20 mouse cellular contexts compared by ENCODE assay signal in the genomic region with DNA sequence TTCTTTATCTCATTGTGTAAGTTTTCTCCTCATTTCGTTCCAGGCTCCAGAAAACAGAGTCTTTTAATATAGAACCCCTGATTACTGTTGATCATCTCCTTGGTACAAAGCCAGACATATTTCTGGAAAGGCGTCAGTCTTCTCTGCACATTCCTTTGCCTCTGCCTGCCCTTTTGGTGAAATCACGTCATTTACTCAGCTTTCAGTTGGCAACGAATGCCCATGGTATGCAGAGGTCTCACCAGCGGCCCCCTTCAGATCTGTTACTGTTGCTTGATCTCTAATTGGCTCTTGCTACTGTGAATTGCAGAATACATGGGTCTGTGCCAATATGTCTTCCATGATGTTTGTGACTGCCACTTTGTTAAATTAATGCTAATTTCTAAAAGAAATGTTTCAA.
A peak's percentile ranks its signal among the peaks of the same experiment; 100 is the strongest.
DNase-seq lines count a peak whose midpoint lies in the region; ATAC-seq and TF ChIP-seq lines count a peak whose summit lies in the region.
"Had no signal": no experiment of that assay in that cellular context is flagged by ENCODE, and none has a peak within 500 bp of the region (broad histone marks: within the 10 kb centered on the region; RNA-seq: fewer than 3 reads in every experiment).

No protein-coding gene starts in this region.

- no peak overlapping the region for H3K4me3 ChIP-seq in embryonic facial prominence, embryonic 14.5 days (ENCODE audit: low read depth, low read length)
- no peak overlapping the region for H3K4me3 ChIP-seq in embryonic facial prominence, embryonic 10.5 days
- no peak overlapping the region for H3K4me3 ChIP-seq in lung, embryonic 14.5 days (ENCODE audit: low read depth, low read length)
- no peak overlapping the region for H3K4me3 ChIP-seq in lung, adult 2 months (replicated peaks; ENCODE audit: extremely low read depth, low read depth, low read length)
- H3K4me3 ChIP-seq: heart, embryonic 13.5 days; hindbrain, embryonic 15.5 days had no signal

- TF ChIP-seq POLR2A in lung, adult 2 months (IDR thresholded peaks at IDR 0.05; ENCODE audit: borderline replicate concordance, extremely low read depth, low read depth, low read length), result no peak

- no peaks in the 10 kb centered on the region for H3K36me3 ChIP-seq in embryonic facial prominence, embryonic 14.5 days (ENCODE audit: control insufficient read depth, insufficient read depth, low read length)
- H3K36me3 ChIP-seq in embryonic facial prominence, embryonic 10.5 days (replicated peaks), result no peaks in the 10 kb centered on the region
- H3K36me3 ChIP-seq in lung, embryonic 14.5 days (ENCODE audit: insufficient read depth), result no peaks in the 10 kb centered on the region
- H3K36me3 ChIP-seq: G1E; heart, embryonic 13.5 days; hindbrain, embryonic 15.5 days had no signal

- 66% methylated on average over 5 of the region's 5 CpGs for WGBS in embryonic facial prominence, embryonic 14.5 days
- WGBS in embryonic facial prominence, embryonic 10.5 days, result 86% methylated on average over 5 of the region's 5 CpGs
- WGBS in lung, embryonic 14.5 days, result 40% methylated on average over 5 of the region's 5 CpGs
- 45% methylated on average over 5 of the region's 5 CpGs for WGBS in lung, adult 2 months

- no peak overlapping the region for H3K27ac ChIP-seq in embryonic facial prominence, embryonic 14.5 days (replicated peaks; ENCODE audit: low read depth, low read length)
- no peak overlapping the region for H3K27ac ChIP-seq in embryonic facial prominence, embryonic 10.5 days (replicated peaks)
- no peak overlapping the region for H3K27ac ChIP-seq in lung, embryonic 14.5 days (ENCODE audit: low read depth)
- H3K27ac ChIP-seq: heart, embryonic 13.5 days; hindbrain, embryonic 15.5 days had no signal

- H3K4me2 ChIP-seq in embryonic facial prominence, embryonic 14.5 days (ENCODE audit: low read depth, low read length), result no peak overlapping the region
- no peak overlapping the region for H3K4me2 ChIP-seq in lung, embryonic 14.5 days
- H3K4me2 ChIP-seq: heart, embryonic 13.5 days; hindbrain, embryonic 15.5 days had no signal

- no peaks in the 10 kb centered on the region for H3K9me3 ChIP-seq in embryonic facial prominence, embryonic 14.5 days (ENCODE audit: control insufficient read depth, low read length)
- no peaks in the 10 kb centered on the region for H3K9me3 ChIP-seq in embryonic facial prominence, embryonic 10.5 days
- H3K9me3 ChIP-seq in lung, embryonic 14.5 days (ENCODE audit: low read depth, low read length), result no peaks in the 10 kb centered on the region; the same call in 1 of the 2 replicates
- H3K9me3 ChIP-seq: heart, embryonic 13.5 days; hindbrain, embryonic 15.5 days had no signal

- peak; percentile 46 for DNase-seq in embryonic facial prominence, embryonic 14.5 days (ENCODE audit: low spot score)
- DNase-seq in embryonic facial prominence, embryonic 10.5 days (ENCODE audit: low spot score), result no peak
- DNase-seq in lung, embryonic 14.5 days, result peak; percentile 79
- no peak for DNase-seq in lung, adult 2 months
- DNase-seq in lung, postnatal 10 days, result peak; percentile 29
- no peak for DNase-seq in lung, postnatal 25 days (ENCODE audit: low spot score)
- DNase-seq in thymus, postnatal 4 days, result no peak
- DNase-seq: adrenal gland, adult 2 months; adrenal gland, postnatal 25 days; B cell, adult 2 months; cerebellum, adult 2 months; cerebellum, postnatal 10 days; gastrocnemius, postnatal 36 days; heart, adult 11 months; heart, postnatal 36 days had no signal

- no peaks in the 10 kb centered on the region; the same call in 1 of the 2 replicates for H3K4me1 ChIP-seq in embryonic facial prominence, embryonic 14.5 days (ENCODE audit: control insufficient read depth, insufficient read depth, low read length)
- H3K4me1 ChIP-seq in embryonic facial prominence, embryonic 10.5 days, result peaks cover 4% of the 10 kb centered on the region; the same call in 1 of the 2 replicates
- H3K4me1 ChIP-seq in lung, embryonic 14.5 days (ENCODE audit: insufficient read depth), result no peaks in the 10 kb centered on the region
- H3K4me1 ChIP-seq in lung, adult 2 months (ENCODE audit: control insufficient read depth, insufficient read depth, low read length), result no peaks in the 10 kb centered on the region
- H3K4me1 ChIP-seq: heart, embryonic 13.5 days; hindbrain, embryonic 15.5 days had no signal

- H3K27me3 ChIP-seq in embryonic facial prominence, embryonic 14.5 days (replicated peaks; ENCODE audit: control insufficient read depth, insufficient read depth, low read length), result no peaks in the 10 kb centered on the region
- H3K27me3 ChIP-seq in embryonic facial prominence, embryonic 10.5 days (replicated peaks; ENCODE audit: low read depth, poor library complexity, severe bottlenecking), result no peaks in the 10 kb centered on the region
- no peaks in the 10 kb centered on the region for H3K27me3 ChIP-seq in lung, embryonic 14.5 days (ENCODE audit: insufficient read depth, low read length)
- H3K27me3 ChIP-seq: heart, embryonic 13.5 days; hindbrain, embryonic 15.5 days had no signal

- ATAC-seq in embryonic facial prominence, embryonic 14.5 days (ENCODE audit: low read depth), result no peak
- peak; percentile 87 for ATAC-seq in lung, embryonic 14.5 days (ENCODE audit: insufficient read depth)
- ATAC-seq: activated CD4-positive, CD25-positive, alpha-beta regulatory T cell, adult 4 months; CD4-positive, CD25-positive, alpha-beta regulatory T cell, adult 4 months had no signal

- H3K9ac ChIP-seq in embryonic facial prominence, embryonic 14.5 days (ENCODE audit: low read depth, low read length), result no peak overlapping the region
- no peak overlapping the region for H3K9ac ChIP-seq in lung, embryonic 14.5 days
- H3K9ac ChIP-seq: heart, embryonic 13.5 days; hindbrain, embryonic 15.5 days had no signal

- no peak for TF ChIP-seq CTCF in lung, embryonic 14.5 days (IDR thresholded peaks at IDR 0.05; ENCODE audit: low read depth)
- no peak for TF ChIP-seq CTCF in lung, adult 2 months (IDR thresholded peaks at IDR 0.05; ENCODE audit: insufficient read depth, low read length)

Comparison
In these comparisons a context has a peak if more than half of its experiments do, and no peak if none do; other contexts are left out.
1. DNase-seq: peak in embryonic facial prominence, embryonic 14.5 days (single experiment), lung, embryonic 14.5 days (single experiment) and lung, postnatal 10 days (single experiment); none in embryonic facial prominence, embryonic 10.5 days (single experiment), lung, adult 2 months (single experiment), lung, postnatal 25 days (single experiment) and thymus, postnatal 4 days (single experiment).